Mouse (Mus musculus): ENCODE results near the gene Gmcl1.
A peak's percentile ranks its signal among the peaks of the same experiment; 100 is the strongest.

The Gmcl1 gene

GRCm38 (mm10) chr6:86658501-86658900, 74.7 kb downstream of the Gmcl1 start:
- DNase-seq, result no peak

GRCm38 (mm10) chr6:86654270-86654916, 78.8 kb downstream of the Gmcl1 start:
- no peak for DNase-seq

GRCm38 (mm10) chr6:86653026-86653425, 80.2 kb downstream of the Gmcl1 start:
- DNase-seq, result peak; percentile 43 to 67

- no peak for DNase-seq
Measured at GRCm38 (mm10) chr6:86646143-86646542, 87.0 kb downstream of the Gmcl1 start.

GRCm38 (mm10) chr6:86645551-86645950, 87.6 kb downstream of the Gmcl1 start:
- no peak for DNase-seq

- no peak for DNase-seq
Measured at GRCm38 (mm10) chr6:86644775-86645400, 88.3 kb downstream of the Gmcl1 start.
